Mouse (Mus musculus): ENCODE measurements at regions not wholly inside any gene's neighbourhood (a gene's known extent, or its start where the extent isn't known, plus 50 kb on each side); places are given as distances from the start of the nearest gene placed in this dataset.

- TF ChIP-seq EP300 (IDR thresholded peaks at IDR 0.05; ENCODE audit: insufficient read depth, low read depth, low read length) (no peak), CTCF (IDR thresholded peaks at IDR 0.05) (no peak), POLR2A (IDR thresholded peaks at IDR 0.05; ENCODE audit: insufficient read depth, low read depth, low read length) (no peak)
Measured at GRCm38 (mm10) chr8:92176101-92176500, 181.3 kb upstream of the Irx5 start.
